7 mouse cellular contexts compared by ENCODE assay signal in genomic region chr9:100470936-100471604, GRCm38 (mm10). TPM values are rescaled to one million over a fixed set of nuclear protein-coding genes. Genes with fewer than 3 reads are reported as not detected.
DNase-seq lines count a peak whose midpoint lies in the region; ATAC-seq lines count a peak whose summit lies in the region.

No protein-coding gene starts in this region.

- H3K4me2 ChIP-seq in intestine, embryonic 16.5 days (ENCODE audit: low read depth, low read length), result no peak overlapping the region
- H3K4me2 ChIP-seq in midbrain, embryonic 13.5 days (replicated peaks), result no peak overlapping the region

- ATAC-seq in intestine, embryonic 16.5 days, result peak; percentile 39; the same call in 1 of the 2 replicates
- no peak for ATAC-seq in midbrain, embryonic 13.5 days

- H3K4me1 ChIP-seq in intestine, embryonic 16.5 days (ENCODE audit: control insufficient read depth, insufficient read depth, low read length), result peaks cover 8% of the 10 kb centered on the region; the same call in 1 of the 2 replicates
- no peaks in the 10 kb centered on the region for H3K4me1 ChIP-seq in midbrain, embryonic 13.5 days (replicated peaks)

- no peak overlapping the region for H3K9ac ChIP-seq in intestine, embryonic 16.5 days (ENCODE audit: low read depth, low read length)
- H3K9ac ChIP-seq in midbrain, embryonic 13.5 days (replicated peaks), result no peak overlapping the region

- H3K9me3 ChIP-seq in intestine, embryonic 16.5 days (ENCODE audit: control insufficient read depth, low read length), result no peaks in the 10 kb centered on the region
- no peaks in the 10 kb centered on the region for H3K9me3 ChIP-seq in midbrain, embryonic 13.5 days

- no peak overlapping the region for H3K27ac ChIP-seq in intestine, embryonic 16.5 days (ENCODE audit: low read length)
- no peak overlapping the region for H3K27ac ChIP-seq in midbrain, embryonic 13.5 days

- no peaks in the 10 kb centered on the region for H3K27me3 ChIP-seq in intestine, embryonic 16.5 days (replicated peaks; ENCODE audit: control insufficient read depth, insufficient read depth, low read length)
- no peaks in the 10 kb centered on the region for H3K27me3 ChIP-seq in midbrain, embryonic 13.5 days

- DNase-seq in 3134 (ENCODE audit: extremely low read depth, insufficient read length, low spot score) (peak; percentile 64), NIH3T3 (ENCODE audit: low read depth) (peak; percentile 72)
- peak; percentile 76 for DNase-seq in fibroblast of lung, adult 2 months (ENCODE audit: low read depth)
- peak; percentile 58 for DNase-seq in ovary, postnatal 14 days (ENCODE audit: low spot score)
- no peak for DNase-seq in B cell, adult 2 months

- no peaks in the 10 kb centered on the region for H3K36me3 ChIP-seq in intestine, embryonic 16.5 days (ENCODE audit: control insufficient read depth, insufficient read depth, low read length)
- H3K36me3 ChIP-seq in midbrain, embryonic 13.5 days, result no peaks in the 10 kb centered on the region

- no peak overlapping the region for H3K4me3 ChIP-seq in intestine, embryonic 16.5 days (ENCODE audit: low read length)
- H3K4me3 ChIP-seq in midbrain, embryonic 13.5 days (replicated peaks), result no peak overlapping the region

- 46% methylated on average over 8 of the region's 8 CpGs for WGBS in intestine, embryonic 16.5 days
- WGBS in midbrain, embryonic 13.5 days, result 81% methylated on average over 8 of the region's 8 CpGs

RNA-seq across cellular contexts. Expression of gene Il20rb, which starts 15.5 kb away (rescaled TPM):
- polyA plus RNA-seq in intestine, embryonic 16.5 days (2015; fragmentation: Nextera tagmentation; extraction: Ambion mirVana), result 0.98 and 1.1 TPM in 2 replicates
- polyA plus RNA-seq in midbrain, embryonic 13.5 days (2015; fragmentation: Nextera tagmentation; extraction: Ambion mirVana), result 0.70 and 0.86 TPM in 2 replicates

Comparison
In these comparisons a context has a peak if more than half of its experiments do, and no peak if none do; other contexts are left out.
1. DNase-seq: peak in 3134 (single experiment), NIH3T3 (single experiment), fibroblast of lung, adult 2 months (single experiment) and ovary, postnatal 14 days (single experiment); none in B cell, adult 2 months (0 of 2).